Mouse (Mus musculus) hindbrain, embryonic 12.5 days (tissue): ENCODE measurements at regions not wholly inside any gene's neighbourhood (a gene's known extent, or its start where the extent isn't known, plus 50 kb on each side); places are given as distances from the start of the nearest gene placed in this dataset.
"Not testable (repeated sequence)": the region's sequence is repeated elsewhere in the genome, so short reads cannot be mapped to it uniquely, and the experiment has no call there.

Experiments
- ATAC-seq: fragments of 200-750 bp; cut with Nextera tagmentation; 2 replicates; pipeline ENCODE4 v1.8.0; 2017; ENCODE audit warnings: moderate TSS enrichment; ENCODE audit not compliant: low FRiP score
- H3K27ac ChIP-seq: fragments of 300-500 bp; sonication (generic); 2 replicates; pipeline ENCODE4 v1.5.1; 2016; ENCODE audit warnings: mild to moderate bottlenecking
- H3K27me3 ChIP-seq: fragments of 300-500 bp; sonication (generic); 2 replicates; pipeline ENCODE4 v1.6.1; 2016; ENCODE audit warnings: mild to moderate bottlenecking
- H3K36me3 ChIP-seq: fragments of 300-500 bp; sonication (generic); 2 replicates; pipeline ENCODE4 v1.6.1; 2016; ENCODE audit warnings: mild to moderate bottlenecking
- H3K4me1 ChIP-seq: fragments of 300-500 bp; sonication (generic); 2 replicates; pipeline ENCODE4 v1.6.1; 2016
- H3K4me2 ChIP-seq: fragments of 300-500 bp; sonication (generic); replicated peaks from 2 replicates; pipeline ENCODE4 v1.6.1; 2016; ENCODE audit warnings: mild to moderate bottlenecking
- H3K4me3 ChIP-seq: fragments of 300-500 bp; sonication (generic); 2 replicates; pipeline ENCODE4 v1.5.1; 2016; ENCODE audit warnings: mild to moderate bottlenecking
- H3K9ac ChIP-seq: fragments of 300-500 bp; sonication (generic); 2 replicates; pipeline ENCODE4 v1.6.1; 2016; ENCODE audit warnings: mild to moderate bottlenecking, moderate library complexity
- H3K9me3 ChIP-seq: fragments of 300-500 bp; sonication (generic); replicated peaks from 2 replicates; pipeline ENCODE4 v1.6.1; 2016; ENCODE audit warnings: mild to moderate bottlenecking
- WGBS: fragments of 180-500 bp; shearing (Covaris S2); methylation state at CpG from one replicate; pipeline ENCODE4 v1.1.7; 2016; 5-methylcytosine and 5-hydroxymethylcytosine counted together

GRCm38 (mm10) chr10:91426584-91426983 is 245.5 kb upstream of the Tmpo start:
- 90% methylated on average over 3 of the region's 3 CpGs for WGBS

GRCm38 (mm10) chr10:91425625-91426385 is 244.7 kb upstream of the Tmpo start:
- not testable (repeated sequence) for H3K9ac ChIP-seq, H3K27ac ChIP-seq, H3K4me2 ChIP-seq, H3K4me1 ChIP-seq, H3K9me3 ChIP-seq, H3K36me3 ChIP-seq, H3K4me3 ChIP-seq, H3K27me3 ChIP-seq, ATAC-seq
- WGBS = 62% methylated on average over 7 of the region's 7 CpGs

More at GRCm38 (mm10) chr10:91426584-91426983, 245.5 kb upstream of the Tmpo start:
- Histone ChIP-seq H3K9ac (no peak overlapping the region), H3K4me2 (no peak overlapping the region), H3K4me3 (no peak overlapping the region), H3K27ac (no peak overlapping the region), H3K27me3 (no peaks in the 10 kb centered on the region), H3K36me3 (no peaks in the 10 kb centered on the region), H3K9me3 (no peaks in the 10 kb centered on the region), H3K4me1 (no peaks in the 10 kb centered on the region)
- ATAC-seq = no peak

- Histone ChIP-seq H3K9me3 (no peaks in the 10 kb centered on the region), H3K27ac (no peak overlapping the region), H3K4me2 (no peak overlapping the region), H3K4me3 (no peak overlapping the region), H3K36me3 (no peaks in the 10 kb centered on the region), H3K4me1 (no peaks in the 10 kb centered on the region), H3K9ac (no peak overlapping the region), H3K27me3 (no peaks in the 10 kb centered on the region)
- 72% methylated on average over 5 of the region's 5 CpGs for WGBS
- no peak for ATAC-seq
Measured at GRCm38 (mm10) chr10:91424786-91425185, 243.7 kb upstream of the Tmpo start.

- H3K9ac ChIP-seq = no peak overlapping the region
- H3K9me3 ChIP-seq = no peaks in the 10 kb centered on the region
- H3K27me3 ChIP-seq = no peaks in the 10 kb centered on the region
- H3K4me1 ChIP-seq = no peaks in the 10 kb centered on the region
- H3K36me3 ChIP-seq = no peaks in the 10 kb centered on the region
- H3K27ac ChIP-seq = no peak overlapping the region
- no peak for ATAC-seq
- no peak overlapping the region for H3K4me2 ChIP-seq
- H3K4me3 ChIP-seq = no peak overlapping the region
- 72% methylated on average over 3 of the region's 3 CpGs for WGBS
Measured at GRCm38 (mm10) chr10:91387255-91387654, 206.1 kb upstream of the Tmpo start.

- Histone ChIP-seq H3K4me2 (no peak overlapping the region), H3K4me3 (no peak overlapping the region), H3K36me3 (no peaks in the 10 kb centered on the region), H3K4me1 (no peaks in the 10 kb centered on the region), H3K9me3 (no peaks in the 10 kb centered on the region), H3K9ac (no peak overlapping the region), H3K27me3 (no peaks in the 10 kb centered on the region), H3K27ac (no peak overlapping the region)
- no peak for ATAC-seq
- 40% methylated on average over 2 of the region's 2 CpGs for WGBS
Measured at GRCm38 (mm10) chr10:91384372-91384771, 203.3 kb upstream of the Tmpo start.

GRCm38 (mm10) chr10:91376683-91377082 is 195.6 kb upstream of the Tmpo start:
- no peak for ATAC-seq
- 93% methylated on average over 3 of the region's 3 CpGs for WGBS
- H3K9ac ChIP-seq = no peak overlapping the region
- H3K27me3 ChIP-seq = no peaks in the 10 kb centered on the region
- H3K27ac ChIP-seq = no peak overlapping the region
- no peaks in the 10 kb centered on the region for H3K4me1 ChIP-seq
- H3K9me3 ChIP-seq = no peaks in the 10 kb centered on the region
- H3K4me3 ChIP-seq = no peak overlapping the region
- H3K36me3 ChIP-seq = no peaks in the 10 kb centered on the region
- no peak overlapping the region for H3K4me2 ChIP-seq

- no peaks in the 10 kb centered on the region for H3K4me1 ChIP-seq
- no peak overlapping the region for H3K4me3 ChIP-seq
- ATAC-seq = no peak
- WGBS = 100% methylated on average over 1 of the region's 1 CpGs
- H3K9me3 ChIP-seq = no peaks in the 10 kb centered on the region
- H3K27ac ChIP-seq = no peak overlapping the region
- H3K36me3 ChIP-seq = no peaks in the 10 kb centered on the region
- 0 out of 2 replicates have a peak, but pooled peaks cover 5% of the 10 kb centered on the region for H3K27me3 ChIP-seq
- no peak overlapping the region for H3K9ac ChIP-seq
- no peak overlapping the region for H3K4me2 ChIP-seq
Measured at GRCm38 (mm10) chr10:91367488-91367887, 186.4 kb upstream of the Tmpo start.

- H3K27ac ChIP-seq = no peak overlapping the region
- H3K4me3 ChIP-seq = no peak overlapping the region
- ATAC-seq = no peak
- WGBS = 79% methylated on average over 3 of the region's 3 CpGs
- no peak overlapping the region for H3K9ac ChIP-seq
- H3K4me1 ChIP-seq = no peaks in the 10 kb centered on the region
- H3K4me2 ChIP-seq = no peak overlapping the region
- H3K9me3 ChIP-seq = no peaks in the 10 kb centered on the region
- H3K27me3 ChIP-seq = 0 out of 2 replicates have a peak, but pooled peaks cover 5% of the 10 kb centered on the region
- no peaks in the 10 kb centered on the region for H3K36me3 ChIP-seq
Measured at GRCm38 (mm10) chr10:91362587-91362986, 181.5 kb upstream of the Tmpo start.

- H3K27me3 ChIP-seq = 0 out of 2 replicates have a peak, but pooled peaks cover 5% of the 10 kb centered on the region
Measured at GRCm38 (mm10) chr10:91361621-91362020, 180.5 kb upstream of the Tmpo start.

GRCm38 (mm10) chr10:91345465-91345864 is 164.3 kb upstream of the Tmpo start:
- WGBS = 83% methylated on average over 5 of the region's 5 CpGs
- H3K27me3 ChIP-seq = no peaks in the 10 kb centered on the region
- no peak overlapping the region for H3K9ac ChIP-seq
- ATAC-seq = no peak
- no peaks in the 10 kb centered on the region for H3K9me3 ChIP-seq
- no peak overlapping the region for H3K27ac ChIP-seq
- H3K4me2 ChIP-seq = no peak overlapping the region
- H3K36me3 ChIP-seq = no peaks in the 10 kb centered on the region
- H3K4me3 ChIP-seq = no peak overlapping the region
- H3K4me1 ChIP-seq = 0 out of 2 replicates have a peak, but pooled peaks cover 2% of the 10 kb centered on the region

More at GRCm38 (mm10) chr10:91361621-91362020, 180.5 kb upstream of the Tmpo start:
- no peak for ATAC-seq
- Histone ChIP-seq H3K4me2 (no peak overlapping the region), H3K4me1 (no peaks in the 10 kb centered on the region), H3K9me3 (no peaks in the 10 kb centered on the region), H3K27ac (no peak overlapping the region), H3K9ac (no peak overlapping the region), H3K36me3 (no peaks in the 10 kb centered on the region), H3K4me3 (no peak overlapping the region)
- WGBS = 86% methylated on average over 2 of the region's 2 CpGs

GRCm38 (mm10) chr10:91342083-91342482 is 161.0 kb upstream of the Tmpo start:
- no peak for ATAC-seq
- Histone ChIP-seq H3K27me3 (no peaks in the 10 kb centered on the region), H3K4me2 (no peak overlapping the region), H3K4me3 (no peak overlapping the region), H3K36me3 (no peaks in the 10 kb centered on the region), H3K27ac (no peak overlapping the region), H3K4me1 (0 out of 2 replicates have a peak, but pooled peaks cover 2% of the 10 kb centered on the region), H3K9me3 (no peaks in the 10 kb centered on the region), H3K9ac (no peak overlapping the region)
- WGBS = 87% methylated on average over 8 of the region's 8 CpGs

GRCm38 (mm10) chr10:91339361-91339760 is 158.2 kb upstream of the Tmpo start:
- Histone ChIP-seq H3K4me2 (no peak overlapping the region), H3K9ac (no peak overlapping the region), H3K27me3 (no peaks in the 10 kb centered on the region), H3K9me3 (no peaks in the 10 kb centered on the region), H3K4me1 (no peaks in the 10 kb centered on the region), H3K36me3 (no peaks in the 10 kb centered on the region), H3K27ac (no peak overlapping the region), H3K4me3 (no peak overlapping the region)
- no peak for ATAC-seq
- 93% methylated on average over 3 of the region's 3 CpGs for WGBS
